Mouse (Mus musculus): ENCODE measurements around the gene Prss48. TPM values are rescaled to one million over a fixed set of nuclear protein-coding genes. Genes with fewer than 3 reads are reported as not detected.
"Not testable (repeated sequence)": the region's sequence is repeated elsewhere in the genome, so short reads cannot be mapped to it uniquely, and the experiment has no call there.

Gene Prss48
- total RNA-seq, 2 experiments from 2014 or later, result not detected

DNA sequence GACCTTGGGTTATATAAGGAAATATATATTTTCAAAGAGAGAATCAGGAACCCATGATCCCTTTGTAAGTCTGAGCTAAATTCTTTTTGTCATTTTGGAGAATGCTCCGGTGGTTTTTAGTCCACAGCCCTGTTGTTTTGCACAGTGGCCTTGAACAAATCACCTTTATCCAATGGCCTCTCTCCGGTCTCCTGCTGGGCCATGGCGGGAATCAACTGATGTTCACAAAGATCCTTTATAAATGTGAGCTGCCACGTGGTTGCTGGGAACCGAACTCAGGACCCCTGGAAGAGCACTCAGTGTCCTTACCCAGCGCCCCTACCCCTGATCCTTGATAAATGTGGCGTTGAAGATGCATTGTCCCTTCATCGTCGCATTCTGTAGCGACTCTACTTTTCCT, 2.5 kb upstream of the Prss48 start:
- no peak for DNase-seq

DNA sequence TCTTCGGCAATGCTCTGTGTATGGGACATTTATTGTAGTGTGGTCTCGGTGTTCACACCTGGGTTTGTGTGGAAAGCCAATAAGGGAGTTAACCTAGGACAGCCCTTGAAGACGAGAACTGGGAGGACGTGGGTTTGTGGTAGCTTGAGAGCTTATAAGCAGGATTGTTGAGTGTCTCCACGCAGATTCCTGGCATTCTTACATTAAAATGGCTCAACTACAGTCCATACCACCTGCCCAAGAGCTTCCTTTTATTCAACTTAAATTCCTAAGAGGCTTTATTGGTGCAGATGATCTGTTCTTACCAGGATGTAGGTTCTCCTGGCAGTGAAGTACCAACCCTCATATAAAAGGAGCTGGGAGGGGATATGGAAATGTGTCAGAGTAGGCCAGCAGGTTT, 649 bp upstream of the Prss48 start:
- DNase-seq, result no peak

DNA sequence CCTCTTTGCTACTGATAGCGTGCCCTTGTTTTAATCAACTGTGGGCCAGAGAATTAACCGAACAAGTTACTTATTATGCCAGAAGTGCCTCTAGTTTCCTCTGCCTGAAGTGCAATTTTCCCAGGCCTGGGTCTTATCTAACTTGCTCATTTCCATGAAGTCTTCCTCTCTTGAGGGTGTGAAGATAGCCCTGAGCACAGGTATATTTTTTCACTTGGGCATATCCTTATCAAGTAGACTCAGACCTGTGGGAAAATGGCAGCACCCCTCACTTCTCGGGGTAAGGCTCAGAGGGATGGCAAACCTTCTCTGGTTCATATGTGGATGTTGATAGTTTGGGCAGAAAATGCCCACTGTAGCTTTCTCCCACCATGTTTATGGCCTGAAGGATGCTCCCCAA, 1.0 kb downstream of the Prss48 start:
- DNase-seq, result no peak

DNA sequence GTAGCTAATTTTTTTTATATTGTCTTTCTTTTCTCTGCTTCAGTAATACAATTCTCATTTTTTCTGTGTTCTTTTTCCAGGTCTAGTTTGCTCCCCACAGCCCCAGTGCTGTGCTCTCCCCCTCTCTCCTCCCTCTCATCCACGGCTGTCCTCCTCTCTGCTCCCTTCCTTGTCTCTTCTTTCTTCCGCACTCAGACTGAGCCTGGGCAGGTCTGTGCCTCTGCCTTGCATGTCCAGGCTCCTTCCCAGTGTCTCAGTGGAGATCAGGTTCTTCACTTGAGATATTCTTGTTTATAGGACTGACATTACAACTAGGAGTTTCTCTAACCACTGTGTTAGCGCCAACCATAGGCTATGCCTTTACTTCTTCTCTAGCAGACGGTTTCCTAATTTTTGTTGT, 7.6 kb downstream of the Prss48 start:
- no peak for DNase-seq

DNA sequence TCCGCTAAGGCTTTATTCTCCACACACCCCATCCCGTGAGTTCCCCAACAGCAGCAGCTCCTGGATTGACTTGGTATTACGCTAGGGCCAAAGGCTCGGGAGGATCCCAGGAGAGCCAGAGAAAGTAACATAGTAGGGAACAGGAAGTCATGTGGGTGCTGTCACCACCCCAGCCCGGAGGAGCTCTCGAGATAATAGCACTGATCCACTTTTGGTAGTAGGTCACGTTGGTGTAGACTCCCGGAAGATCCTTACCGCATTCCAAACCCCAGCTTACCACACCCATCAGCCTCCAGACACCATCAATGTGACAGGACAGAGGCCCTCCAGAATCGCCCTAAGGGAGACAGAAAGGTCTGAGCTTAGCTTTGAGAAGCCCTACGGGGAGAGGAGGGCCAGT, 8.5 kb downstream of the Prss48 start:
- DNase-seq, result no peak

DNA sequence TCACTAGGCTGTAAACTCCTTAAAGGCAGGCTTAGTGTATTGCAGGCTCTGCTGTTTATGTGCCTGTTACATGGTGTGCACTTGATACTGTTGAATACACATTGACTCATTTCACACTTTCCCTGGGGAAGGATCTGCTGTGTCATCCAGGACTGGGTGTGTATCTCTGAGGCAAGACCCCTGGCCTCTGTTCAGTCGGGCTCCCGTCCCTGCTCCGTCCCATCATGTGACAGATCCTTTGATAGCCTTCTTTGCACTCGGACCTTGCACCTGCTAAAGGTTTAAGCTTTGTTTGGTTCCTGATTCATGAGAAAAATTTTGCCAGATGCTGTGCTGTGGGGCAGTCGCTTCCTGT, 10.5 kb downstream of the Prss48 start:
- DNase-seq, result no peak

DNA sequence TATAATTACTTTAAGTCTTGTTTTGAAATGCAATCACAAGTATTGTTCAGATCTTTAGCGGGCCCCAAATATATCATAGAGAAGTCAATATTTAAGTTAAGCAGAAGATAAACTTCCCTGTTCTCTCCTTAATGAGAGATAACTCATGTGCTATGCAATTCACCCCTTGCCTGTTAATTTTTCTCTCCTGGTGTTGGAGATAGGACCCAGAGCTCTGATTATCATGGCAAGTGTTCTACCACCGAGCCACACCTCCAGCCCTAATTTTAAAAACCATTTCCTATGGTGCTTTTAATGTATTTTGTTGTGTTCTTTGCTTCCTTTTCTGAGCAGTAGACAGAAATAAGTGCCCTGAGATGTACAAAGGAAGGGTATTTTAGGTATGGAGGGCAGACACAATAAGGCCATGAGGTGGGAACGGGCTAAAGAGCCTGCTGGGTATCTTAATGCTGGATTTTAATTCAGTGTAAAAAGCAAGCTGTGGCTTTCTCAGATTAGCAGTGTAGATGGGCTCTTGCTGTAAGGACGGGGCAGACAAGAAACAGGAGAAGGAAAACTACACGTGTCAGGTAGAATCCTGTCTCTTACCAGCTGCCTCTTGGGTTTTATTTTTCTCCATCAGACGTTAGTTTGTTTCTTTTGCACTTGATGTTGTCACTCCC, 11.0 kb downstream of the Prss48 start:
- DNase-seq, result no peak

DNA sequence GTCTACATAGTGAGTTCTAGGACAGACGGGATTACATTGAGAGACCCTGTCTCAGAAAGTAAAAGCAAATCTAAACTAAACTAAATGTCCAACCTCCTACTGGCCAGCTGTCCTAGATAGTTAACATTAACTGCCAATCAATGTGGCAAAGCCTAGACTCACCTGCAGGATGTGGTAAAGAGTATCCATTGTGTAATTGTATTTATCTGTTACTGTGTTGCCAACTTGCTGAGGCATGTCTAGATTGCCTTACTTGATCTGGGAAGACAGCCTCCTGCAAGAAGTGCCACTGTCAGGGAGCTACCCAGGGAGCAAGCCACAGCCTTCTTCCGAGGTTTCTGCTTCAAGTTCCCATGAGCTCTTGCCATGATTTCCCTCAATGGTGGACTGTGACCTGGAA, 15.1 kb downstream of the Prss48 start:
- DNase-seq, result no peak

DNA sequence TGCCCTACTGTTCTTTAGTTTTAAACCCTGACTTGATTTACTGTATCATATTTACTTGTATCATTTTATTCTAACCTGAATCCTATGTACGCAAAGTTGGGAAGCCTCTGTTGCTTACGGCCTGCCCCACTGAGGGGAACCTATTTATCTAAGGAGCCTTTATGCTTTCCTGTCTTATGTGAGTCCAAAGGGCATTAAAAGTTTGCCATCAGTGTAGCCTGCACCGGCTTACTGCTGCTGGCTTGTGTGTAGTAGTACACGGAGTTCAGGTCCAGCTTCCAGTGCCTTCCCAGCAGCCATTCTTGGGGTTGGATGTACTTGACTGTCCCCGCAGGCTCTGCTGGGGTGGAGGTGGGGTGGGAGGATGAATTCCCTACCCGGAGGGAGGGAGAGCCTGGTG, 17.8 kb downstream of the Prss48 start:
- no peak for DNase-seq

DNA sequence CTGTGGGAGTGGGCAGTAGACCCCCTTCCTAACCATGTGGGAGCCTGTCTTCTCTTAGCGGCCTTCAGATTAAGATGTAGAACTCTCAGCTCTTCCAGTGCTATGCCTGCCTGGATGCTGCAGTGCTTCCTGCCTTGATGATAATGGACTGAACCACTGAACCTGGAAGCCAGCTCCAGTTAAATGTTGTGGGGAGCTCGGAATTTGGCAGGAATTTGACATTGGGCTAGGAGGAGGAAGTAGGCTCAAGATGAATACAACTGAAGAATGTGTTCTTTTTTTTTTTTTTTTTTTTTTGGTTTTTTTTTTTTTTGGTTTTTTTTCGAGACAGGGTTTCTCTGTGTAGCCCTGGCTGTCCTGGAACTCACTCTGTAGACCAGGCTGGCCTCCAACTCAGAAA, 20.5 kb downstream of the Prss48 start:
- not testable (repeated sequence) for DNase-seq

DNA sequence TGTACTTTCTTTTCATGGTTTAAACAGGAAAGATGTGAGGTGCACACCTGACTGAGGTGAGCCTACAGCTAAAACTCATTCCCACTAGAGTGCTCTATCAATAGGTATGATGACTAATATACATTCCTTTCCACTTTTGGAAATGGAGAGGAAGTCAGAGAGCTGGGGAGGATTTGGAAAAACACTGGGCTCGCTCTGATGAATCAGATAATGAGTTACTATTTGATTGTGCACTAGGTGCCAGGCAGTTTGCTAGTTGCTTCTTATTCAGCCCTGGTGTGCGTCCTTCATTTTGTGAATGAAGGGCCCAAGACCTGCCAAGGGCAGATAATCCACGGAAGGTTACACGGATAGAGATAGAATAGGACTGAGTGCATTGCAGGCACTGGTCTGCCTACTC, 22.3 kb downstream of the Prss48 start:
- no peak for DNase-seq

DNA sequence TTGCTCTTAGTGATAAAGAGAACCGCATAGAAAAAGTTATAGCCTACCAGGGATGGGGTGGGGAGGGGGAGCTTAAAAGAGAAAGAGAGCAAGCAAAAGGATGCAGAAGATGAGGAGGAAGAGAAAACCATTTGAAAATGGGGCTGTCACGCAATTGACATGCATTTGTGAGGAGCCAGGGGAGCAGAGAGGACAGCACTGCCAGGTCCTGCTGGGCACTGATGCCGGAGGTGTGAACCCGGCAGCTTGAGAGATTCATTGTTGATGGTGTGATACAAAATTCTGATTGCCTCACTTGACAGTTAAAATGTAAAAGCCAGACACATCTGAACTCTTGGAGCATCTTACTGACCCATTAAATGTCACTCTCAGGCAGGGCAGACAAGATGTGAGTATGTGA, 27.8 kb downstream of the Prss48 start:
- DNase-seq, result no peak

DNA sequence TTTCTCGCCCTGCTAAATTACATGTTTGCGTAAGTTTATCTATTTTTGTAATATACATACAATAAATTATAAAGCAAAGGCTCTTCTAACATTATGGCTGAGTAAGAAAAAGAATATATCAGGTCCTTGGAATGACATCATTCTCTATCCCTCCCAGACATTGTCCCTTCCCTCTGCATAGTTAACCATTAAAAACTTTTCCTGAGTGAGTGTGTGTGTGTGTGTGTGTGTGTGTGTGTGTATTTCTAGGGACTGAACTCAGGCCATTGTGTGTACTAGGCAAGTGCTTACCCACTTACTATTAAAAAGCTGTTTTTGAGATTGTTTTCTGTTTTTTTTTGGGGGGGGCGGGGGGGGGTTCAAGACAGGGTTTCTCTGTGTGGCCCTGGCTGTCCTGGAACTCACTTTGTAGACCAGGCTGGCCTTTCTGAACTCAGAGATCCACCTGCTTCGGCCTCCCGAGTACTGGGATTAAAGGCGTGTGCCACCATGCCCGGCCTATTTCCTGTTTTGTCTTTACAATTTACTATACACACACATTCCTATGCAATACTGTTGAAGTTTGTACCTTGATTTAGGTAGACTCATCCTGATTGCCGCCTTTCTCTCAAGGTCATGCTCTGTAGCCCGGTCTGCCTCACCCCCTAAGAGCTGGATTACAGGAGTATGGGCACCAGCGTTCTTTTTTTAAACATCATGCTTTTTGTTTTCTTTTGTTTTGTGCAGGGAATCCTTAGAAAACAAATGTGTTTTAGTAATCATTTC, 28.7 kb downstream of the Prss48 start:
- no peak for DNase-seq

DNA sequence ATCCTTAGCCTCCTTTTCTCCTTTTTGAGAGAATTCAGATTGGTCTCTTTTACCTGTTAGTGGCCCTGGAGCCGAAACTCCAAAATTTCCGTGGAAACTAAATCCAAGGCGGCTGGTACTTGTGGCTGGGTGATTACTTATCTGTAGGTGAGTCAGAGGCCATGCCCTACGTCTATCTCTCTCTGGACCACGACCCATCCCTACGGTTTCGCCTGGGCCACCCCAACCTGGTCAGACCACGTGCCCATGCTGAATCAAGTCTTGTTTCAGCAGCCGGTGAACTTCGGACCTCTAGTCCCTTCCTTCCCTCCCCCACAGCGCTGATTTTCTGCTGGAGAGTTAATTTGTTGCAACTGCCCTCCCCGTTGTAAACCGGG, 30.7 kb downstream of the Prss48 start:
- peak; percentile 47 for DNase-seq

DNA sequence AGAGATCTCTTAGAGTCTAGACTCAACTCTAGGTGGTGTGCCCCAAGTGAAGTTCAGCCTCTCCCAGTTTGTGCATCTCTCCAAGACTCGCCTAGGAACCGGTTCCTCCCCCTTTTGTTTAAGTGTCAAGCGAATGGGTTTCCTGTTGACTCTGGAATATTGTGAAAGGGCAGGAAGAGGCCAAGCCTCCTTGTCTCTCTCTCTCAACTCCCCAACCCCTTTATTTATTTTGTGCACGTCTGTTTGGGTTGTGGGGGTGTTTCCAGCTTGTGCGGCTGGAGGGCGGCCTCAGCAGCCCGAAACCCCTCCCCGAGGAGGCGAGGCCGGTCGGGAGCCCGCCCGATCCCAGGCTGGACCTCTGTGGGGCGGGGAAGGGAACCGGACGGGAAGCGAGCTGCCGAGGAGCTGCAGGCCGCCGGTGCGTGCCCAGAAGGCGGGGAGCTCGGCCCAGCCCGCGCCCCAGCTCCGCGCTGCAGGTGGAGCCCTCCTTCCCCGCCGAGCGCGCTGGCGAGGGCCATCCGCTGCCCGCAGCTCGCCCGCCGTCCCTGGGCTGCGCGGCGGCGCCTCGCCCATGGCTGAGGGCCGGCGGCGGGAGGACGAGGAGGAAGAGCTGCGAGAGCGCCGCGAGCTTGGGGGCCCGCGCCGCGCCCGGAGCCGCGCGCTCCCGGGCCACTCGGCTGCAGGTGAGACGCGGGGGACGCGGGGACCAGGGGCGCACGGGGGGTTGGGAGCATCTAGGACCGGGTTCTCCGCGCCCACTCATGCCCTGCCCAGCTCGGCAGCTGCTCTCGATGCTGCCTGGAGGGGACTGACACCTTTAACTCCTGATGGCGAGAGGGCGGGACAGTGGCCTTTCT, 31.3 kb downstream of the Prss48 start, which contains the start of gene Sh3d19:
Gene Sh3d19 (plus strand): TSS at position 368 of the 857 bp plus-strand sequence.
- peak; percentile 91 for DNase-seq

DNA sequence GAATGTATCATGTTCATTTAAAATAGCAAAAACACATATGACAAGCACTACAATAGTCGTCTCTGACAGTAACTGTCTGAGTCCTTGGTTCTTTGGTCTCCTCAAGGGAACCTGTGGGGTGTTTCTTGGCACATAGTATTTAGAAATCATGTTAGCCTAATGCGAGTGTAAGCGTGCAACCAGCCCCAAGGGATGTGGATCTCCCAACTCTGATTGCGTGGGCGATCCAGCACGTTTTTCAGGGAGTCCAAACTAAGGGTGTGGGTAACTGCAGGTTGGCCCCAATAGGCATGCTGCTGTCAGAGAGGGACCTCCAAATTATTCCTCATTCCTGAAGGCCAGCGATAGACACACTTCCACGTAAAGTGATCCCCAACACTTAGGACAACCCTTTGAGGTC, 33.3 kb downstream of the Prss48 start:
- no peak for DNase-seq

DNA sequence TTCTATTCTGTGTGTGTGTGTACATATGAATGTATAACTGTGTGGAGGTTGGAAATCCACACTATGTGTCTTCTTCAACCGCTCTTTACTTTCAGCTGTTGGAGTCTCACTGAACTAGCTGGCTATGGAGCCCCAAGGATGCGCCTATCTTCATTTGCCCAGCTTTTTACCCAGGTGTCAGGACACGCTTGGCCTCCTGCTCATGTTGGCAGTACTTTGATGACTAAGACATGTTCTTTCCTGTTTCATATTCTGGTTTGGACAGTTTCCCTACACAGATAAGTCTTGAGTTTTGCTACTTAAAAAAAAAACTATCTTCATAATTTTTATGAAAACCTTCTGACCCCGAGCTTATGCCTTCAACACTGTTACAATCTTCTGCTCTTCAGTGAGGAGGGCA, 36.8 kb downstream of the Prss48 start:
- no peak for DNase-seq

DNA sequence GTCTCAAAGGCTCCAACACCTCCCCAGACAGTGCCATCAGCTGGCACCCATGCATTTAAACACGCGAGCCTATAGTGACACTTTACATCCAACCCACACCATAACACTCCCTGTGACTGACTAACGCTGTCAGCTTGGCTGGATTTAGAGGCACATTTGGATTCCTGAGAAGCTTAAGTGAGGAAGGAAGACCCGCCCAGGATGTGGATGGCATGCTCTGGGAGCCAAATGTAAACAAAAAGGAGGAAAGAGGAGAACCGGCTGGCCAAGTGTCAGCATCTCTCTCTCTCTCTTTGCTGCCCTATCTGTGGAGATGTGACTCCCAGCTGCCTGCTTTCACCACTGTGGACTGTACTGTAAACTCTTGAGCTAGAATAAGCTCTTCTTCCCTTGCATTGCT, 41.2 kb downstream of the Prss48 start:
- DNase-seq, result no peak

DNA sequence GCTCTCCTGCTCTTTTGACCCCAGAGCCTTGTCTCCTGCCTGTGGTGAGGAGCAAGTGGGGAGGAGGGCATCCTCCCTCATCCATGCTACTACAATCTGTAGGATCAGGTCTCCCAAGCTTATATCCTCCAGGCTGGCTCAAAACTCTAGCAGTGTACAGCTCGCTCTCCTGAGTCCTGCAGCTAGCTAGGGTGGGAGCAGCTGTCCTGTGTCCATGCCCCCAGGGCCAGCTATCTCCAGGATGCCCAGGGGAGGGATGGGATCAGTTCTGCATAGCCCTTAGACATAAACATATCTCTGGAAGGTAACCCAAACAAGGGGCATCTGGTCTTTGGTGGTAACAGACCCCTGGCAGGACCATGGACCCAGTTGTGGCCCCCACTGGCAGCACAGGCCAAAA, 42.6 kb downstream of the Prss48 start:
- no peak for DNase-seq

DNA sequence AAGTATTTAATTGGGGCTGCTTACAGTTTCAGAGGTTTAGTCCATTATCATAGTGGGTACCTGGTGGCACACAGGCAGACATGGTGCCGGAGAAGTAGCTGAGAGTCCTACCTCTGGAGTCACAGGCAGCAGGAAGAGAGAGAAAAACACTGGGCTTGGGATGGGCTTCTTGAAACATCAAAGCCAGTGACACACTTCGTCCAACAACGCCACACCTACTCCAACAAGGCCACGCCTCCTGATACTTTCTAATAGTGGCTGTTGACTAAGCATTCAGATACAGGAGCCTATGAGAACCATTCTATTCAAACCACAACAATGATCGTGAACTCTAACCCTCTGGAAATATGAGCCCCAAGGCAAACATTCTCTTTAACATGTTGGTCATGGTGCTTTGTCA, 46.6 kb downstream of the Prss48 start:
- DNase-seq, result no peak

DNA sequence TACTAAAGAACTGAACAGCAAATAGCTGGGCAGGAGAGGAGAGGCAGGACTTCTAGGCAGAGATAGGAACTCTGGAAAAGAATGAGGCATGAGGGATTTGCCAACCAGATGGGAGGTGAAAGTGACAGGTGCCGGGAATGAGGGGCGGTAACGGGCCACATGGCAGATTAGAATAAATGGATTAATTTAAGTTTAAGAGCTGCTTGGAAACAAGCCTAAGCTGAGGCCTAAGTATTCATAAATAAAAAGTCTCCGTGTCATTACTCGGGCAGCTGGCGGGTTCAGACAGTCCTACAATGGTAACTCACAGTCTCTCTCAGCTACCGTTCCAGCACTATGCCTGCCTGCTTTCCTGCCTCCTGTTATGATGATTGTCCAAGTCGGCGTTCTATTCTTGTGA, 47.0 kb downstream of the Prss48 start:
- no peak for DNase-seq

DNA sequence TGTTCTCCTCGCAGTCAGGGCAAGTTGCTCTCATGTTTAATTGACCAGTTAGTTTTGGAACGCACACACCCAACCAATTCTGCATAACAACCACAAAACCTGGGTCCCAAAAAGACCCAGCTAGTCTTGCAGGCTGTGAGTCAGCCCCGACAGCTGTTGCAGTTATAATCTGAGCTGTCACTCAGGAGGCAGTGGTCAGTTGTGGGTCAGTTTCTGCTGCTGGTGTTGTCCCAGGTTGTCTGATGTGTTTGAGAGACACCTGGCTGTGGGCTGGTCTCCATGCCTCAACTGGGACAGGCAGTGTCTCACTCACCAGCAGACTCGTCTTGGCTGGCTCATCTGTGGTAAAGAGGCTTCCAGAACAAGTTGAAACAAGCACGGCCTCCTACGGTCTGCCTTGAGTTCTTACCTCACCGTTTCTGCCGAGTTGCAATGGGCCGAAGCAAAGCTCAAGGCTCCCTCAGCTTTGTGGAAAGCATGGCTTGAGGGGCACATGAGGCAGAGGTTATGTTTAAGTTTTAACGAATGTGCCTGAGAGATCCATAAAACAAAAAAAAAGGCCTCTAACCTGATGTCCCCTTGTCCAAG, 49.5 kb downstream of the Prss48 start:
- DNase-seq, result no peak

DNA sequence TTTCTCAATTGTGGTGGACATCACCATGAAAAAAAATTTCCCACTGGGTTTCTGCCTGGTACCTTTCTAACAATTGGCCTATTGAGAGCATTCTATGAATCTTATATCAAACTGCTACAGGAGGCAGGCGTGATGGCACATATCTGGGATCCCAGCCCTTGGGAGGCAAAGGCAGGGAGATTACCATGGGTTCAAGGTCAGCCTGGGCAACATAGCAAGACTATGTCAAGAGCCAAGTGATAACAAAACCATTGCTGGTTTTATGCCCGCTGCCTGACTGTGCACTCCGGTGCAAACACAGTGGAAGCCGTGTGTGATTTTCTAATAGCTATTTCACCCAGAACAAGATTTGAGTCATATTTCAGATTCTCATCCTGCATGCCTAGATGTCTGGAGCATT, 51.4 kb downstream of the Prss48 start:
- DNase-seq, result no peak

Measured in adrenal gland, postnatal 10 days (tissue).